Mouse (Mus musculus): ENCODE measurements around the gene Sipa1l2.
A peak's percentile ranks its signal among the peaks of the same experiment; 100 is the strongest.

Gene Sipa1l2

GRCm38 (mm10) chr8:125471374-125471773 lies 98.2 kb downstream of the Sipa1l2 start:
- DNase-seq (ENCODE audit: low spot score in 2 of 2), result no peak

GRCm38 (mm10) chr8:125465156-125465821 lies 104.3 kb downstream of the Sipa1l2 start:
- DNase-seq (ENCODE audit: low spot score in 2 of 2), result no peak

GRCm38 (mm10) chr8:125462901-125463300 lies 106.7 kb downstream of the Sipa1l2 start:
- no peak for DNase-seq (ENCODE audit: low spot score in 2 of 2)

- no peak for DNase-seq (ENCODE audit: low spot score in 2 of 2)
Measured at GRCm38 (mm10) chr8:125461504-125461903, 108.1 kb downstream of the Sipa1l2 start.

- no peak for DNase-seq (ENCODE audit: low spot score in 2 of 2)
Measured at GRCm38 (mm10) chr8:125460602-125461001, 109.0 kb downstream of the Sipa1l2 start.

GRCm38 (mm10) chr8:125449048-125449447 lies 120.6 kb downstream of the Sipa1l2 start:
- DNase-seq (ENCODE audit: low spot score in 2 of 2), result no peak

- no peak for DNase-seq (ENCODE audit: low spot score in 2 of 2)
Measured at GRCm38 (mm10) chr8:125447543-125447942, 122.1 kb downstream of the Sipa1l2 start.

GRCm38 (mm10) chr8:125446236-125446635 lies 123.4 kb downstream of the Sipa1l2 start:
- DNase-seq (ENCODE audit: low spot score in 2 of 2), result no peak

GRCm38 (mm10) chr8:125445225-125445609 lies 124.4 kb downstream of the Sipa1l2 start:
- no peak for DNase-seq (ENCODE audit: low spot score in 2 of 2)

- DNase-seq (ENCODE audit: low spot score in 2 of 2), result no peak
Measured at GRCm38 (mm10) chr8:125444457-125445224, 125.0 kb downstream of the Sipa1l2 start.

- no peak for DNase-seq (ENCODE audit: low spot score in 2 of 2)
Measured at GRCm38 (mm10) chr8:125435320-125436100, 134.1 kb downstream of the Sipa1l2 start.

GRCm38 (mm10) chr8:125434151-125434550 lies 135.5 kb downstream of the Sipa1l2 start:
- DNase-seq (ENCODE audit: low spot score in 2 of 2), result no peak

- no peak for DNase-seq (ENCODE audit: low spot score in 2 of 2)
Measured at GRCm38 (mm10) chr8:125431321-125431720, 138.3 kb downstream of the Sipa1l2 start.

GRCm38 (mm10) chr8:125430796-125431195 lies 138.8 kb downstream of the Sipa1l2 start:
- DNase-seq (ENCODE audit: low spot score in 2 of 2), result no peak

GRCm38 (mm10) chr8:125428979-125429690 lies 140.5 kb downstream of the Sipa1l2 start:
- DNase-seq (ENCODE audit: low spot score in 2 of 2), result no peak

- no peak for DNase-seq (ENCODE audit: low spot score in 2 of 2)
Measured at GRCm38 (mm10) chr8:125423861-125424260, 145.7 kb downstream of the Sipa1l2 start.

GRCm38 (mm10) chr8:125419202-125419830 lies 150.3 kb downstream of the Sipa1l2 start:
- DNase-seq (ENCODE audit: low spot score in 2 of 2), result no peak

GRCm38 (mm10) chr8:125416146-125416545 lies 153.5 kb downstream of the Sipa1l2 start:
- peak in 1 of 2 experiments; percentile 7 for DNase-seq (ENCODE audit: low spot score in 2 of 2)

- no peak for DNase-seq (ENCODE audit: low spot score in 2 of 2)
Measured at GRCm38 (mm10) chr8:125414651-125415050, 155.0 kb downstream of the Sipa1l2 start.

- no peak for DNase-seq (ENCODE audit: low spot score in 2 of 2)
Measured at GRCm38 (mm10) chr8:125413001-125413909, 156.4 kb downstream of the Sipa1l2 start.

Measured in right cerebral cortex, postnatal 36 days (tissue).